Mouse (Mus musculus): ENCODE measurements at regions not wholly inside any gene's neighbourhood (a gene's known extent, or its start where the extent isn't known, plus 50 kb on each side); places are given as distances from the start of the nearest gene placed in this dataset.

- peaks cover 4 to 5% of the 10 kb centered on the region in 2 experiments; a peak in 3 of 4 replicates for H3K4me1 ChIP-seq (ENCODE audit: control insufficient read depth in 1 of 2, insufficient read depth in 2 of 2, low read length in 2 of 2)
- H3K27ac ChIP-seq (ENCODE audit: control insufficient read depth, low read depth, low read length) = no peak overlapping the region
- H3K79me2 ChIP-seq (ENCODE audit: control insufficient read depth, insufficient read depth, low read length, poor library complexity) = no peaks in the 10 kb centered on the region
- no peak for DNase-seq (ENCODE audit: low read depth, low spot score)
- H3K27me3 ChIP-seq (ENCODE audit: control insufficient read depth in 1 of 2, insufficient read depth in 2 of 2, low read length in 2 of 2) = no peaks in the 10 kb centered on the region
- H3K9ac ChIP-seq (ENCODE audit: control insufficient read depth, low read depth, low read length, poor library complexity, severe bottlenecking) = no peak overlapping the region
- TF ChIP-seq EP300 (IDR thresholded peaks at IDR 0.05; ENCODE audit: low read depth in 1 of 2, low read length in 2 of 2) (no peak), E2F4 (IDR thresholded peaks at IDR 0.05; ENCODE audit: borderline replicate concordance, low read depth, low read length) (no peak), MEF2A (IDR thresholded peaks at IDR 0.05; ENCODE audit: extremely low read depth, insufficient replicate concordance, low read depth, low read length, poor library complexity, severe bottlenecking) (no peak), USF1 (IDR thresholded peaks at IDR 0.05; ENCODE audit: low read depth, low read length) (no peak), MYC (IDR thresholded peaks at IDR 0.05; ENCODE audit: low read depth, low read length) (no peak), JUND (IDR thresholded peaks at IDR 0.05; ENCODE audit: low read depth, low read length) (no peak), SIN3A (IDR thresholded peaks at IDR 0.05; ENCODE audit: low read length) (no peak), ZKSCAN1 (IDR thresholded peaks at IDR 0.05; ENCODE audit: low read depth, low read length) (no peak), ELF1 (IDR thresholded peaks at IDR 0.05; ENCODE audit: low read depth, low read length) (no peak), MAFK (IDR thresholded peaks at IDR 0.05; ENCODE audit: borderline replicate concordance, low read depth, low read length) (no peak), RCOR1 (IDR thresholded peaks at IDR 0.05; ENCODE audit: low read depth, low read length) (no peak), MYB (IDR thresholded peaks at IDR 0.05; ENCODE audit: low read depth, low read length) (no peak), POLR2A (IDR thresholded peaks at IDR 0.05; ENCODE audit: control insufficient read depth in 1 of 2, insufficient read depth in 1 of 2, low read depth in 1 of 2, low read length in 2 of 2, poor library complexity in 1 of 2) (no peak), ZMIZ1 (IDR thresholded peaks at IDR 0.05; ENCODE audit: low read depth, low read length) (no peak), TAL1 (IDR thresholded peaks at IDR 0.05; ENCODE audit: low read length) (no peak)
- no peak overlapping the region for H3K4me3 ChIP-seq (ENCODE audit: control insufficient read depth in 1 of 2, insufficient read depth in 1 of 2, low read depth in 2 of 2, low read length in 2 of 2)
- H3K9me3 ChIP-seq (replicated peaks; ENCODE audit: insufficient read depth, low read length) = no peaks in the 10 kb centered on the region
- peaks cover 0 to 7% of the 10 kb centered on the region in 2 experiments; a peak in 2 of 4 replicates for H3K36me3 ChIP-seq (ENCODE audit: control insufficient read depth in 1 of 2, insufficient read depth in 2 of 2, low read length in 2 of 2)
Measured at GRCm38 (mm10) chr1:143206995-143207394, 433.5 kb upstream of the B3galt2 start.

- Histone ChIP-seq H3K27me3 (ENCODE audit: control insufficient read depth in 1 of 2, insufficient read depth in 2 of 2, low read length in 2 of 2) (no peaks in the 10 kb centered on the region), H3K27ac (ENCODE audit: control insufficient read depth, low read depth, low read length) (no peak overlapping the region), H3K4me3 (ENCODE audit: control insufficient read depth in 1 of 2, insufficient read depth in 1 of 2, low read depth in 2 of 2, low read length in 2 of 2) (no peak overlapping the region), H3K4me1 (ENCODE audit: control insufficient read depth in 1 of 2, insufficient read depth in 2 of 2, low read length in 2 of 2) (peaks cover 4% of the 10 kb centered on the region in 2 experiments; a peak in 3 of 4 replicates), H3K79me2 (ENCODE audit: control insufficient read depth, insufficient read depth, low read length, poor library complexity) (no peaks in the 10 kb centered on the region), H3K36me3 (ENCODE audit: control insufficient read depth in 1 of 2, insufficient read depth in 2 of 2, low read length in 2 of 2) (peaks cover 0 to 7% of the 10 kb centered on the region in 2 experiments; a peak in 2 of 4 replicates), H3K9me3 (replicated peaks; ENCODE audit: insufficient read depth, low read length) (no peaks in the 10 kb centered on the region), H3K9ac (ENCODE audit: control insufficient read depth, low read depth, low read length, poor library complexity, severe bottlenecking) (no peak overlapping the region)
- no peak for DNase-seq (ENCODE audit: low read depth, low spot score)
- TF ChIP-seq MEF2A (IDR thresholded peaks at IDR 0.05; ENCODE audit: extremely low read depth, insufficient replicate concordance, low read depth, low read length, poor library complexity, severe bottlenecking) = no peak
- no peak for TF ChIP-seq SMC3 (IDR thresholded peaks at IDR 0.05; ENCODE audit: low read depth, low read length)
- TF ChIP-seq CHD2 (IDR thresholded peaks at IDR 0.05; ENCODE audit: low read length) = no peak
- TF ChIP-seq E2F4 (IDR thresholded peaks at IDR 0.05; ENCODE audit: borderline replicate concordance, low read depth, low read length) = no peak
- no peak for TF ChIP-seq CHD1 (IDR thresholded peaks at IDR 0.05; ENCODE audit: low read depth, low read length)
- TF ChIP-seq USF2 (IDR thresholded peaks at IDR 0.05; ENCODE audit: borderline replicate concordance in 1 of 2, insufficient read depth in 1 of 2, low read depth in 1 of 2, low read length in 2 of 2) = no peak
- no peak for TF ChIP-seq CTCF (IDR thresholded peaks at IDR 0.05 in 2 of 3, conservative IDR thresholded peaks at IDR 0.05 in 1 of 3; ENCODE audit: control insufficient read depth in 1 of 3, insufficient read depth in 1 of 3, low read depth in 2 of 3, low read length in 3 of 3, poor library complexity in 1 of 3, severe bottlenecking in 1 of 3)
- no peak for TF ChIP-seq POLR2AphosphoS2 (IDR thresholded peaks at IDR 0.05; ENCODE audit: low read length)
- TF ChIP-seq HCFC1 (IDR thresholded peaks at IDR 0.05; ENCODE audit: low read depth, low read length) = no peak
- no peak for TF ChIP-seq TAL1 (IDR thresholded peaks at IDR 0.05; ENCODE audit: low read length)
Measured at GRCm38 (mm10) chr1:143207399-143208065, 432.9 kb upstream of the B3galt2 start.

Data from MEL (cell line).